Mouse (Mus musculus) spleen, postnatal 10 days (tissue): ENCODE measurements around the gene Pnpo.

Experiments
- DNase-seq, 2 experiments: peaks; one replicate each; pipeline ENCODE4 v3.0.0; 2021 to 2022; ENCODE audit warnings: low spot score in 2 of 2

Gene Pnpo

GRCm38 (mm10) chr11:96937549-96938425, 6.0 kb downstream of the Pnpo start:
- peak; percentile 66 to 77 for DNase-seq

GRCm38 (mm10) chr11:96935872-96936650, 7.7 kb downstream of the Pnpo start:
- no peak for DNase-seq

DNA sequence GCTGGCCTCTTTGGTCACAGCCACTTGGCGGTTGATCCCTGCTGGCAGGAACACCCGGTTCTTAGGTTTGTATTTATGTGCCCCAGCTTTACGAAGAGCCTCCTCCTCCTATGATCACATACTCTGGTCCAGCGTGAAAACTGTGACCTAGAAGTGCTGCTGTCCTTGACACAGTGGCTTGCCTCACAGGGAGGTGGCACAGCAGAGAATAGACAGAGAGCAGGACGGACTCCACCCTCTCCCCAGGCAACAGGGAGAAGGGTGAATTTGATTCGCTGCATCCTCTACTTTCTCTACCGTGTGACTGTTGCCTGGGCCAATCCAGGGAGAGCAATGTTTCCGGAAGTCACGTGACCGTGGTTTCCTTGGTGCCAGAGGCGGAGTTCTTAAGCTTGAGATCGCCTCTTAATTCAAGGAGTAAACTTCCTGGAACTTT, 8.8 kb downstream of the Pnpo start:
- DNase-seq, result peak; percentile 37 to 75

GRCm38 (mm10) chr11:96933562-96934276, 10.1 kb downstream of the Pnpo start:
- no peak for DNase-seq

DNA sequence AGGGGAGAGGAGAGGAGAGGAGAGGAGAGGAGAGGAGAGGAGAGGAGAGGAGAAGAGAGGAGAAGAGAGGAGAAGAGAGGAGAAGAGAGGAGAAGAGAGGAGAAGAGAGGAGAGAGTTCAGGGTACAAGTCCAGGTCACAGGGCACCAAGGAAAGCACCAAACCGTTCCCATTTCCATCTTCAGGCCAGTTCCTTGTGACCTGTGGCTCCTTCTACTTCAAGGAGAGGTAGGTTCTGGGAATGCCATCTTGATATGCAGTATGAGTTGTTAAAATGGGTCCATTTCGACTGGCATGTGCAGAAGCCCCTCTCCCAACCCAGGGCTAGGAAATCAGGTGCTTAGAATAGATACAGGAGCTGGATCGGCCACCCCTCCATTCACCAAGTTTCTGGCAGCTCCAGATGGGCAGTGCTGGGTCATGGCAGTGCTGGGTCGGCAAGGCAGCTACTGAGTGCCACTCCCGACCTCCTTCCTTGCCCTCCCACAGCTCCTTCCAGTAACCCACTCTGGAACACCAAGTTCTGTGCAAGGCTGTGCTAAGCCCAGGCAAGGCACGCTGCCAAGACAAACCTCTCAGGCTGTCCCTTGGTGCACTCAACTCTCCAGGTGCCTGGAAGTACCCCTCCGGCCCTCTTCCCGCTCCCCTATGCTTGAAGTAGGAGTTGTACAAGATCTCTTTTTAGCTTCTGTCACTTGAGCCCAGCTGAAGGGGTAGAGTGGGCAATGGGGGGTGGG, 12.3 kb downstream of the Pnpo start:
- no peak for DNase-seq

GRCm38 (mm10) chr11:96929766-96930331, 13.9 kb downstream of the Pnpo start:
- DNase-seq, result no peak

GRCm38 (mm10) chr11:96929096-96929765, 14.6 kb downstream of the Pnpo start:
- DNase-seq, result no peak

DNA sequence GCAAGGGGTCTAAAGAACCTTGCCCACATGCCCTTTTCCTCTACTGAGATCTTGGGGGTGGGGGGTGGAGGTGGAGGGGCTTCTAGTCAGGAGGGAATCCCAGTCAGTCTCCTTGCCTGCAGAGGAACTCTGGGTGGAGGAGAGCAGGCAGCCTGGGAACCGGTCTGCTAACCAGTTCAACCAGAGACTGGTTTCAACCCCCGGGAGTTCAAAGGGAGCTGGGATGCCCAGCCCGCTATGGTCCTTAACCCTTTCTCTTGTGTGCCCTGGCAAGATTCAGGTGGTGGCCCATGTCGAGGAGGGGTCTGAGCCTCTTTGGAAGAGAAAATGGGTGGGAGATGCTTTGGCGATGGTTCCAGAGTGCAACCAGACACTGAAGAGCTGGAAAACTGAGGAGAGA, 15.1 kb downstream of the Pnpo start:
- no peak for DNase-seq

DNA sequence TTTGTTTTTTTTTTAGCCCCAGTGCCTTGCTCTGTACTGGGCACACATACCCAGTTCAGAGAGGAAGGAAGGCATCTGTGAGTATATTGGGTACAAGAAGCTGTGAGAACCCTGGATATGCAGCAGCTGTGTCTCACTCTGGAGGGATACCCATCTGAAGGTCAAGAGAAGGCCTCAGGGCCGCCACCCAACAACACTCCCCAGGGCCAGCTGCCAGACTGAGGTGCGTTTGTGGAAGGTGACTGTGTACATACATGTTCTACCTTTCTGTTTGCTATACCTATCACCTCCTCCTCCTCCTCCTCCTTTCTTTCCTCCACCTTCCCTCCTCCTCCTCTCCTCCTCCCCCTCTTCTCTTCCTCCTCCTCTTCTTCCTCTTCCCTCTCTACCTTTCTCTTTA, 15.7 kb downstream of the Pnpo start, which contains the start of gene Prr15l:
Gene Prr15l, plus strand, starts transcription at position 17 of the 400 bp plus-strand sequence.
- no peak for DNase-seq

GRCm38 (mm10) chr11:96926587-96926986, 17.2 kb downstream of the Pnpo start:
- DNase-seq, result peak; percentile 48 to 62

- peak in 1 of 2 experiments; percentile 49 for DNase-seq
Observed at GRCm38 (mm10) chr11:96925469-96926148, 18.2 kb downstream of the Pnpo start.

- peak in 1 of 2 experiments; percentile 57 for DNase-seq
Observed at GRCm38 (mm10) chr11:96924861-96925260, 18.9 kb downstream of the Pnpo start.

- peak in 1 of 2 experiments; percentile 38 for DNase-seq
Observed at GRCm38 (mm10) chr11:96919003-96919402, 24.8 kb downstream of the Pnpo start.

DNA sequence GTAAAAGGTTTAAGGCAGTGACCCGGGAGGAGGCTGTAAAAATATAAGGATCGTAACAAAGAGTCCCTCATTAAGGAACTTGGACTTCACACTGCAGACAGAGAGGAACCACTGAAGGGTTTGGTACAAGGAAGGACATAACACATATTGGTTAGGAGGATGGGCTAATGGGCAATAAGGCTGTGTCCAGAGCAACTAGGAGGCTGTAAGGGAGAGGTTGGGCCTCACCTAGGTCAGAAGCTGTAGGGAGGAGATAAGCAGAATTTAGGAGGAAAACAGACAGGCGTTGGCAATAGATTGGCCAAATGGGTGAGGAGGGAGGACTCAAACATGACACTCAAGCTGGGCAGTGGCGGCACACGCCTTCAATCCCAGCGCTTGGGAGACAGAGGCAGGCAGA, 26.4 kb downstream of the Pnpo start:
- DNase-seq, result peak; percentile 60 to 71

GRCm38 (mm10) chr11:96916885-96917396, 26.8 kb downstream of the Pnpo start:
- no peak for DNase-seq

DNA sequence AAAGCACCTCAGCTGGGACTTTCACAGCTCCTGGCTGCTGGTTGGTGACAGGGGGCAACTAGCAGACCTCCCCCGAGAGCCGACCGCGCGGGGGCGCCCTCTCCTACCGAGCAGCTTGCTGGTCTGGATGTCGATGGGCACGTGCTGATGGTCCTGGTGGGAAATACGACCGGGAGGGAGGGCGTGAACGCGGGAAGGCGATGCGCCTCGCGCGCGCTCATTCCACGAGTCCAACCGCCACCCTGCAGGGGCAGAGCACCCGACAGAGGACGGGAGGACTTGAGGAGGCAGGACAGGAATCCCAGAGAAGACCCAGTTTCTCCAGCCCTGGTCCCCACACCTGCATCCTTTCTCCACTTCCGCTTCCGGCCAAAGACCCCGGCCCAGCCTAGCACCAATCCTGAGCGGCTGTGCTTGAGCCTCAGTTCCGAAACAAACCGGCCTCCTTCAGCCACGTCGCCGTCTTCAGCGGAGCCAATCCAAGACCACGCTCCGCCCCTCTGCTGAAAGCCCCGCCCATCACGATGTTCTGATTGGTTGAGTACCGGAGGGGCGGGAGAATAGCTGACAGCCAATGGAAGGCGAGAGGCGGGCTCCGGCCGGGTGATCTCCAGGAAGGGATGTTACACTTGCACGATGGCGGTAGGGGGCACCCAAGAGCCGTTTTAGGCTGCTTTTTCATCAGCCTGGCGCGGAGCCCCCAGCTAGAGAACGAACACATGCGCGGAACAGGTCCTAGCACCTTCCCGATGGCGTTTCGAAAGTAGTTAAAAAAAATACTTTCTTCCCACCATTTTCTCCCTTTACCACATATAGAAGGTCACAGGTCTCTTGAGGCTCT, 27.5 kb downstream of the Pnpo start, which contains the start of gene Cdk5rap3:
Gene Cdk5rap3, minus strand, starts transcription at position 453 of the 841 bp plus-strand sequence.
- DNase-seq, result peak; percentile 100

GRCm38 (mm10) chr11:96912682-96913081, 31.1 kb downstream of the Pnpo start:
- no peak for DNase-seq

DNA sequence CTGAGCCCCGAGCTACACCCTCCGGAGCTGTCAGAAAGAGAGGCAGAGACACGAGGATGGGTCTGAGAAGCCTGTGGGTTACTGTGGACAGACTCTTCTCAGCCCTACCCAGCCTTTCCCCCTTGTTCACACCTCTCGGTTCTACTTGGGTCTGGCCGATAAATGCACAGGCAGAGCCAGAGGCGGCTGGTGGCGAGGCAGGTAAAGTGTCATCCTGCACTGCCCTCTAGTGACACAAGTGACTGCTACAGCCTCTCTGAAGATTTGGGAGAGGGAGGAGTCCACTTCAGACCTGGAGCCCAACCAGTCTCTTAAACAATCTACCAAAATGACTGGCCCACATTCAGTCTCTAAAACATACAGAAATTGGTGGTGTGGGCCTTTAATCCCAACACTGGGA, 33.8 kb downstream of the Pnpo start:
- DNase-seq, result peak; percentile 44 to 79
